Mouse (Mus musculus): Measurements from ENCODE around the gene Fbxw8. TPM values are rescaled to one million over a fixed set of nuclear protein-coding genes. Genes with fewer than 3 reads are reported as not detected.

Fbxw8 gene
- polyA plus RNA-seq, 2 experiments = 27.9 to 55.2 TPM

DNA sequence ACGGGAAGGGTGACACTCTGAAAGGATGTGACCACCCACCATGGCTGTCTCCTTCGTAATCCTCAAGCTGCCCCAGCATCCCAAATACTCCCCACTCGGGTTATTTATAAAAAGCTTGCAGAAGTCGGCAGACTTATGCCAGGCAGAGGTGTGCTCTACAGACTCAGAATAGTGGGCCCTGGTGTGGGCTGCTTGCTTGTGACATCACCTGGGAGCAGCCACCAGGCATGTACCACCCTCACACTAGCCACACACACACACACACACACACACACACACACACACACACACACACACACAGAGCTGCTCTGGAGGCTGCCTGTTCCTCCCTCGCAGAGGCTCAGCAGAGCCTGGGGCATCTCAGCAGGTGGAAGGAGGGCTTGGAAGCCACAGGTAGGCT lies 137.7 kb downstream of the Fbxw8 start:
- WGBS = 53% methylated on average over 5 of the region's 5 CpGs
- H3K27me3 ChIP-seq (ENCODE audit: control insufficient read depth, insufficient read depth, low read length) = no peaks in the 10 kb centered on the region
- no peak overlapping the region for H3K4me3 ChIP-seq (replicated peaks; ENCODE audit: low read length)
- DNase-seq (ENCODE audit: low spot score) (no peak), ATAC-seq (ENCODE audit: low FRiP score, low read depth) (no peak)
- H3K27ac ChIP-seq (replicated peaks; ENCODE audit: low read depth, low read length) = no peak overlapping the region
- no peaks in the 10 kb centered on the region for H3K36me3 ChIP-seq (ENCODE audit: control insufficient read depth, insufficient read depth, low read length)
- no peaks in the 10 kb centered on the region for H3K9me3 ChIP-seq (ENCODE audit: control insufficient read depth, low read length)
- TF ChIP-seq POLR2A (IDR thresholded peaks at IDR 0.05; ENCODE audit: borderline replicate concordance, extremely low read depth, insufficient read depth, insufficient read length) = no peak
- H3K4me2 ChIP-seq (replicated peaks; ENCODE audit: low read depth, low read length, severe bottlenecking) = no peak overlapping the region
- H3K4me1 ChIP-seq (ENCODE audit: control insufficient read depth, insufficient read depth, low read length) = peaks cover 7% of the 10 kb centered on the region
- no peak overlapping the region for H3K9ac ChIP-seq (ENCODE audit: low read depth, low read length, severe bottlenecking)

DNA sequence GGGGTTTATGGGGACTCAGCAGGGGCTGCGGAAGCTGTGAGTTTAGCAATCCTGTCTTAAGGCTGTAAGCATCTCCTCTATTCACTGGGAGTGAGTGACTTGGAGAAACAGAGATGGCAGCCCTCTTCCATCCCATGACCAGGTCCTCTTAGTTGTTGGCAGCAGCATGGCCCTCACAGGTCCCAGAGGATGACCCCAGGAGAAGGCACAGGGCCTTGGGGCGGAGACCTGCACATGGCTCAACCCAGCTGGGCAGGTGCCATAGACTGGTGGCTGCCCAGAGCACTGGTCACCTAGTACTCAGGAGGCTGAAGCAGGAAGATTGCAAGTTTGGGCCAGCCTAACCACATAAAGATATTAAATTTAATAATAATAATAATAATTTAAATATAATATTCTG lies 139.6 kb downstream of the Fbxw8 start:
- H3K9me3 ChIP-seq (ENCODE audit: control insufficient read depth, low read length) = no peaks in the 10 kb centered on the region
- no peak overlapping the region for H3K9ac ChIP-seq (ENCODE audit: low read depth, low read length, severe bottlenecking)
- no peak overlapping the region for H3K4me2 ChIP-seq (replicated peaks; ENCODE audit: low read depth, low read length, severe bottlenecking)
- H3K27me3 ChIP-seq (ENCODE audit: control insufficient read depth, insufficient read depth, low read length) = no peaks in the 10 kb centered on the region
- H3K4me3 ChIP-seq (replicated peaks; ENCODE audit: low read length) = no peak overlapping the region
- DNase-seq (ENCODE audit: low spot score) = no peak
- no peak for TF ChIP-seq POLR2A (IDR thresholded peaks at IDR 0.05; ENCODE audit: borderline replicate concordance, extremely low read depth, insufficient read depth, insufficient read length)
- no peaks in the 10 kb centered on the region for H3K36me3 ChIP-seq (ENCODE audit: control insufficient read depth, insufficient read depth, low read length)
- H3K4me1 ChIP-seq (ENCODE audit: control insufficient read depth, insufficient read depth, low read length) = peaks cover 7% of the 10 kb centered on the region
- 79% methylated on average over 2 of the region's 2 CpGs for WGBS
- ATAC-seq (ENCODE audit: low FRiP score, low read depth) = no peak
- H3K27ac ChIP-seq (replicated peaks; ENCODE audit: low read depth, low read length) = no peak overlapping the region

DNA sequence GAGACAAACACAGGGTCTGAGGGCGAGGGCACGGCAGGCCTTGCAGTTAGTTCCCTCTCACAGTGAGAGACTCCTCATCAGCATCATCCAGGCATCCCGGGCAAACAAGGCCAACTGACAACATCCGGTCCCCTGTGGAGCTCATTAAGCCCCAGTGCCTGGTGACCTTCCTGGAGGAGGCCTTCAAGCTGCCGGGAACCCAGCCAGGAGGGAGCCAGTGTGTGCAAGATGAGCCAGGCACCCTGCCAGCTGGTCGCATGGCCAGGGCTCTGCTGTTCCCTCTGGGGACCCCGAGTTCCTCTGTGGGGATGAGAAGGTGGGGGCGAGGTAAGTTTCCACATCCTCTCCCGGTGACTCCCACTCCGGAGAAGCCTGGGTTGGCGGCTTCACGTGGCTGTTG lies 140.2 kb downstream of the Fbxw8 start:
- 17% methylated on average over 12 of the region's 12 CpGs for WGBS
- H3K4me1 ChIP-seq (ENCODE audit: control insufficient read depth, insufficient read depth, low read length) = peaks cover 7% of the 10 kb centered on the region
- H3K27ac ChIP-seq (replicated peaks; ENCODE audit: low read depth, low read length) = no peak overlapping the region
- peaks cover 4% of the 10 kb centered on the region; the same call in 1 of the 2 replicates for H3K36me3 ChIP-seq (ENCODE audit: control insufficient read depth, insufficient read depth, low read length)
- no peaks in the 10 kb centered on the region for H3K9me3 ChIP-seq (ENCODE audit: control insufficient read depth, low read length)
- no peaks in the 10 kb centered on the region for H3K27me3 ChIP-seq (ENCODE audit: control insufficient read depth, insufficient read depth, low read length)
- TF ChIP-seq POLR2A (IDR thresholded peaks at IDR 0.05; ENCODE audit: borderline replicate concordance, extremely low read depth, insufficient read depth, insufficient read length) = no peak
- no peak overlapping the region for H3K4me2 ChIP-seq (replicated peaks; ENCODE audit: low read depth, low read length, severe bottlenecking)
- DNase-seq (ENCODE audit: low spot score) (no peak), ATAC-seq (ENCODE audit: low FRiP score, low read depth) (no peak)
- H3K9ac ChIP-seq (ENCODE audit: low read depth, low read length, severe bottlenecking) = no peak overlapping the region
- H3K4me3 ChIP-seq (replicated peaks; ENCODE audit: low read length) = no peak overlapping the region

Other genes starting within 250 kb of the Fbxw8 start
- gene Fbxo21, start 178.7 kb downstream of the Fbxw8 start, polyA plus RNA-seq (2012; rRNA removed) = 52.5 and 67.0 TPM in 2 replicates
- gene Fbxo21, start 178.7 kb downstream of the Fbxw8 start, polyA plus RNA-seq (2014; fragmentation: Nextera tagmentation; extraction: Ambion mirVana) = 44.2 and 56.4 TPM in 2 replicates
- 1.4 and 2.2 TPM in 2 replicates for gene Tesc, start 127.7 kb downstream of the Fbxw8 start, polyA plus RNA-seq (2012; rRNA removed)
- gene Tesc, start 127.7 kb downstream of the Fbxw8 start, polyA plus RNA-seq (2014; fragmentation: Nextera tagmentation; extraction: Ambion mirVana) = 5.2 and 8.6 TPM in 2 replicates
- gene Hrk, start 9.2 kb upstream of the Fbxw8 start, polyA plus RNA-seq (2012; rRNA removed) = 0.11 and 0.18 TPM in 2 replicates
- gene Hrk, start 9.2 kb upstream of the Fbxw8 start, polyA plus RNA-seq (2014; fragmentation: Nextera tagmentation; extraction: Ambion mirVana) = 0.06 and 0.11 TPM in 2 replicates
- 31.4 and 41.2 TPM in 2 replicates for gene Rnft2, start 89.7 kb upstream of the Fbxw8 start, polyA plus RNA-seq (2012; rRNA removed)
- 3.1 and 3.7 TPM in 2 replicates for gene Rnft2, start 89.7 kb upstream of the Fbxw8 start, polyA plus RNA-seq (2014; fragmentation: Nextera tagmentation; extraction: Ambion mirVana)
- 13.8 and 16.8 TPM in 2 replicates for gene 2410131K14Rik, start 89.8 kb upstream of the Fbxw8 start, polyA plus RNA-seq (2012; rRNA removed)
- gene 2410131K14Rik, start 89.8 kb upstream of the Fbxw8 start, polyA plus RNA-seq (2014; fragmentation: Nextera tagmentation; extraction: Ambion mirVana) = 10.4 and 11.4 TPM in 2 replicates